Mouse (Mus musculus) left cerebral cortex, adult 11 months (tissue): ENCODE data around the gene Slc26a8.
"Not testable (repeated sequence)": the region's sequence is repeated elsewhere in the genome, so short reads cannot be mapped to it uniquely, and the experiment has no call there.

Experiments
- DNase-seq: peaks from one replicate; pipeline ENCODE4 v3.0.0; 2022; ENCODE audit warnings: low spot score

Slc26a8 gene

GRCm38 (mm10) chr17:28689586-28690283 is at the start of gene Slc26a8:
TSS of gene Slc26a8 (minus strand) at chr17:28690233.
- no peak for DNase-seq

DNA sequence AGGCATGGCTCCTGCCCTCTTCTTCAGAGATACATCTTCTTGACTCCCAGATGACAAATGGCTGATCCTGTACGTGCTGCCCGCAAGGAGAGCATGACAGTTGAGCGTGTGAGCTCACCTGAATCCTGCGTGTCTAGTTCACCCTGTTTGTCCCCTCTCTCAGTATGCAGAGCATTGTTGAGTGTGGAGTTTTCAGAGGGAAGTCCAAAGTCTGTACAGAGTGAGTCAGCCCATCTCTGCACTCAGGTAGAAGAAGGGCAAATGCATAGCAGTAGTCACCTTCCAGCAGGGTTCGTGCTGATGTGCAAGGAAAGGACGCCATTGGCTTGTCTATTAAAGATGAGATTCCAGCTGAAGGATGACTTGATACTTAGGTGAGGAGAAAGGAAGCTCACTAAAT is 49.2 kb upstream of the Slc26a8 start:
- DNase-seq, result no peak

DNA sequence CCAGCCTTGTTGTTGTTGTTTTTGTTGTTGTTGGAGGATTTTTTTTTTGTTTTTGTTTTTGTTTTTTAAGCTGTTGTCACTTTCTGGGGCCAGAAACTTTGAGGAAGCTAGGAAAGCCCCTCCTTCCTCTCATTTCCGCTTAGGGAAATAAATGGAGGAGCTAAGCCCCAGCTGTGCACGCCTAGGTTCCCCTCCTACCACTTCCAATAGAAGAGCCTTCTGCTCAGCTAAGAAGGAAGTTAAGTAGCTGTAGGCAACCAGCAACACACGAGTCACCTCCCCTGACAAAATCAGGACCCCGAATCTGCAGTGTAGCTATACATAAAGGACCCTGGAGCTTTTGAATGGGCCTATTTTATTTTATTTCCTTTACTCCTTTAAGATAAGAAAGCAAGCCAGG is 47.9 kb upstream of the Slc26a8 start:
- DNase-seq, result no peak

GRCm38 (mm10) chr17:28736486-28736885 is 46.5 kb upstream of the Slc26a8 start:
- no peak for DNase-seq

- no peak for DNase-seq
Observed at GRCm38 (mm10) chr17:28735317-28736105, 45.5 kb upstream of the Slc26a8 start.

DNA sequence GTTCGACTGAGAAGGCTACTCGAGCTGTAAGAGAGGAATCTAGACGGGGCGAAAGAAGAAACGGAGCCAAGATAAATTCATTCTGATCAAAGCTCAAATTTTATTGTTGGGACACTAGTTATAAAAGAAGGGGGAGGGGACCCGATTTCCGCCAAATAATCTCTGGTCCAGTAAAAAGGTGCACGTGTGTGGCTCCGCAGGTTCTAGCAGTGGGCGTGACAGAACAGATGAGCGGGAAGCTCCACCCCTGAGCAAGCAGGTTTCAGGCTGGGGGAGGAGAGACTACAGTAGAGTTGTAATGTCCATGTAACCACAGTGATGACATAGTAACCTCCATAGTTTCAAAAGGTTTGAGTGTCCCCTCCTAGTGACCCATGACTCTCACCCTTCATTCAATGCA is 37.5 kb upstream of the Slc26a8 start:
- DNase-seq, result not testable (repeated sequence)

GRCm38 (mm10) chr17:28725783-28726182 is 35.8 kb upstream of the Slc26a8 start, which contains the start of gene AC170998.1:
TSS of gene AC170998.1 (plus strand) at chr17:28726083.
- no peak for DNase-seq

- no peak for DNase-seq
Observed at GRCm38 (mm10) chr17:28717535-28717934, 27.5 kb upstream of the Slc26a8 start.

GRCm38 (mm10) chr17:28715832-28716548 is 26.0 kb upstream of the Slc26a8 start:
- DNase-seq, result no peak

GRCm38 (mm10) chr17:28714006-28714405 is 24.0 kb upstream of the Slc26a8 start:
- no peak for DNase-seq

DNA sequence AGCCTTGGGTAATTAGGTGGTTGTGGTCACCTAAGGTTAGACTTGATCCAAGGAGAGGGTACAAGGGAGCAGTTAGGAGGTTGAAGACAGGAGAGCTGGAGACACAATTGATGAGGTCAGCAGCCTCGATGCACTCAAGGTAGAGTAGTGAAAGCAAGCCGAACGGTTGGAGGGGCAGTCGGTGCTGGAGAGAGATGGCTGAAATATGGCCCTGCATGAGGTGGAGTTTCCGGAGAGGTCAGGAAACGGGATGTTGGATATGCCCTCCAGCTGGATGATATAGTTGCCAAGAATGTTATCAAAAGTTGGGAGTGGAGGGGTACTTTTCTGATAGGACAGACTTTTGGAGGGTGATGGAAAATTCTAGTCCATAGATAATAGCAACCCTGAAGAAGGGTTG is 22.3 kb upstream of the Slc26a8 start:
- no peak for DNase-seq

GRCm38 (mm10) chr17:28711237-28711636 is 21.2 kb upstream of the Slc26a8 start:
- DNase-seq, result no peak

DNA sequence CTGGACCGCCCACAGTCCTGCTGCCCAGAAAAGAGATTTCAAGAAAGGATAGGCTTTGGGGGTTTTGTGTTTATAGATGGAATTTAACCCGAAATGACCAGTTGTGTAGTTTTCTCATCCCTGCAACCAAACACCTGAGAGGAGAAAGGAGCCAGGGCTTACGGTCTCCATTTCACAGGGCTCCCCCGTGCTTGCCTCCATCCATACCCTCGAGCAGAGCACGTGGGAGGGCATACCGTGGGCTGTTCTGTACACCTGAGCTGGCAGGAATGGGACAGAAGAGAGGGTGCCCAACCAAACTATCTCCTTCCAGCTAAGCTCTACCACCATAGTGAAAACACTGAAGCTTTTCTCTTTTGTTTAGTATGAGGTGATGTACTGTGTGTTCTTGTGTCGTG is 20.3 kb upstream of the Slc26a8 start:
- DNase-seq, result no peak

DNA sequence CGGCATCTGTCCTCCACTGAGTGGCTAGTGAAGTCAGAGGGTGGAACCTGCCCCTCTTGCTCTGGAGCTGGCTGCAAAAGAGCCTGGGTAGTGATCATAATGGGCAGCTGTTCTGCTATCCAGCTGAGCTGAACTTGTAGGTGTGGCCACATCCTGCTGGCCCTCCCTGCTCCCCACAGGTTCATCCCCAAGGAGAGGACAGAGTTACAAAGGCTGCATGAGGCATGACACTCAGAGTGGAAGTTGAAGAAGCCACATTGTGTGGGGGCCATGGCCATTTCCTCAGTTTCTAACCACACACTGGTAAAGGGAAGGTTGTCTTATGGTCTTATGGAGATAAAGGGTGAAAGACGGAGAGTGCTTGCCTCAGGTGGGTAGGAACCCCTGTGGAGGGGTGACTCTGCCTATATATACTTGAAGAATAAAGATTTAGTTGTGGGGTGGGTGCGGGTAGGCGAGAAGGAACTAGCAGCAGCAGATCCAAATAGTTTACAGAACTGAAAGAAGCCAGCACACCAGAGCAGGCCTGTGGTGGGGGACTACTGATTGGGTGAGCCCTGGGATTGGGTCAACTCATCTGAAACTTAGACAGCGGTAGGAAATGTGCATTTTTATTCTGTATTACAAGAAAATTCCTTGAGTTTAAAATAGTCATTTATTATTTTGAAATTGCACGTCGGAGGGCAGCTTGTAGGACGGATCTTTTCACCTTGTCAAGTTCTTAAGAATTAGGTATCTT is 19.7 kb upstream of the Slc26a8 start:
- no peak for DNase-seq

GRCm38 (mm10) chr17:28708989-28709388 is 19.0 kb upstream of the Slc26a8 start:
- DNase-seq, result no peak

GRCm38 (mm10) chr17:28707816-28708215 is 17.8 kb upstream of the Slc26a8 start:
- DNase-seq, result no peak

DNA sequence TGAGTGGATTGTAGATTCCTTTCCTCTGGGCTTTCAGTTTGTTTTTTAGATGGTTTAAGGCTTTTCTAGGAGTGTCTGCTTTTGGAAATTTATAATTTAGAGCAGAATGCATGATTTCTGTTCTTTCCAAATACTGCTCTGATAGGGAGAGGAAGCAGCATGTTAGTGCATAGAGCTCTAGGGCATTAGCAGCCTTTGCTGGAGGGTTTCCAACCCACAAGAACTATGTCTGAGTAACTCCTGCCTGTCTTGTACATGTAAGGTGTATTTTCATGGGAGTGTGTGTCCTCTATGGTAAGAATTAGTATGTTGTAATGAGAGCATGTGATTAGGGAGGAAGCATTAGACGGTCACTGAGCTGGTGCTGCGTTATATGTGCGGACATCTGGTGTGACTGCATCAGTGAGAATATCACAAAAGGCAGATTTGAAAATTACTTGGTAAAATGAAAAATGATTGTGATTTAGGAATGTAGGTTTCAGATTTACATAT is 17.1 kb upstream of the Slc26a8 start:
- DNase-seq, result no peak

DNA sequence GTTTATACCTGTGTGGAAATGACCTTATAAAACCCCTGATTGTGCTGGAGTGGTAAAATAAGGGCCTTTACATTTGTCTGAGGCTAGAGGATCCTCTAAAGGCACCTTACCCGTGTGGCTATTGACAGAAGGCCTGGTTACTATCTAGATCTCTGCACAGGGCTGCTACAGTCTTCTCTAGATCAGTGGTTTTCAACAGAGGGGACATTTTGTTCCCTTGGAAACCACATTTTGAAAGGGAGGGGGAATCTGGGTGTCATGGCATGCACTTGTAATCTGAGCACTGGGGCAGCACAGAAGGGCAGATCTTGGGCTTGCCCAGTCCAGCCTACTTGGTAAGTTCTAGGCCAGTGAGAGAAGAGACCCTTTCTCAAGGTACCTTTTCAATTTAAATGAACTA is 16.7 kb upstream of the Slc26a8 start:
- DNase-seq, result no peak

GRCm38 (mm10) chr17:28702646-28703045 is 12.6 kb upstream of the Slc26a8 start:
- DNase-seq, result no peak

DNA sequence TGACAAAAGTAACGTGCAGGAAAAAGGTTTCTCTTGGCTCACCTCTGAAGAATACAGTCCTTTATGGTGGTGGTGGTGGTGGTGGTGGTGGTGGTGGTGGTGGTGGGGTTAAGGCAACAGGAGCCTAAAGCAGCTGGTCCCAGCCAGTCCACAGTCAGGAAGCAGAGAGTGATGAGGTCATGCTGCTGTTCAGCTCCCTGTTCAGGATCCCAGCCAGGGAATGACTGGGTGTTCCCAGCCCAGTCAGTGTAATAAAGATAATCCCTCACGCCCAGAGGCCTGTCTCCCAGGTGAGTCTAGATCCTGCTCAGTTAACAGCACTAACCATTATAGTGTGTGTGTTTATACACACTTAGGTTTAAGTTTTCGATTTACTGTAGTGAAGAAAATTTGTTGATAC is 11.7 kb upstream of the Slc26a8 start:
- DNase-seq, result no peak

- no peak for DNase-seq
Observed at GRCm38 (mm10) chr17:28701171-28701570, 11.1 kb upstream of the Slc26a8 start.

DNA sequence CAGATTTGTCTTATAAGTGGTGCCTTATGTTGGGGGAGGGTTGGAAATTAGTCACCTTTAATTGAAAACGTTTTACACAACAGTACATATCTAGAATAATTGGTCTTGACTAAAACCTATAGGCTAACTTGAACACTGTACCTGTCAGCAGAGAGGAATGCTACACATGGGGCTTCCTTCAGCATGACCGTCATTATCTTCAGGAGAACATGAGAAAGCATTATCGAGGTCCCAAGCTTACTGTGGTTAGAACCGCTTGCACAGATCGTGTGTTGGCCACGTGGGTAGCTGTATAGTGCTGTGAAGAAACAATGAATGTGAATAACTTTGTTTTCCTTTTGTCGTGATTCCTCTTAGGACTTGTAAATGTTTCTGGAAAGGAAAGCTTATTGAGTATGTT is 9.8 kb upstream of the Slc26a8 start:
- DNase-seq, result no peak
